Mouse (Mus musculus): ENCODE results near the gene Pycr1.
"Not testable (repeated sequence)": the region's sequence is repeated elsewhere in the genome, so short reads cannot be mapped to it uniquely, and the experiment has no call there.

Gene Pycr1

GRCm38 (mm10) chr11:120643601-120643987, at the start of gene Pycr1:
Gene Pycr1 (minus strand): TSS chr11:120643769.
- peak; percentile 93 for DNase-seq

GRCm38 (mm10) chr11:120692471-120693011, 49.0 kb upstream of the Pycr1 start:
- no peak for DNase-seq

GRCm38 (mm10) chr11:120689365-120689764, 45.8 kb upstream of the Pycr1 start:
- DNase-seq = no peak

- no peak for DNase-seq
Observed at GRCm38 (mm10) chr11:120686650-120687272, 43.2 kb upstream of the Pycr1 start.

GRCm38 (mm10) chr11:120684660-120685059, 41.1 kb upstream of the Pycr1 start:
- DNase-seq = no peak

GRCm38 (mm10) chr11:120684086-120684485, 40.5 kb upstream of the Pycr1 start:
- DNase-seq = no peak

- DNase-seq = no peak
Observed at GRCm38 (mm10) chr11:120683536-120683935, 40.0 kb upstream of the Pycr1 start.

GRCm38 (mm10) chr11:120682683-120683082, 39.1 kb upstream of the Pycr1 start:
- no peak for DNase-seq

- no peak for DNase-seq
Observed at GRCm38 (mm10) chr11:120679909-120680308, 36.3 kb upstream of the Pycr1 start.

- no peak for DNase-seq
Observed at GRCm38 (mm10) chr11:120676951-120677350, 33.4 kb upstream of the Pycr1 start.

- DNase-seq = not testable (repeated sequence)
Observed at GRCm38 (mm10) chr11:120675875-120676274, 32.3 kb upstream of the Pycr1 start.

GRCm38 (mm10) chr11:120673594-120674122, 30.1 kb upstream of the Pycr1 start:
- no peak for DNase-seq

GRCm38 (mm10) chr11:120672687-120673593, 29.4 kb upstream of the Pycr1 start, which contains the start of gene Aspscr1:
Gene Aspscr1 (plus strand): TSS chr11:120672973.
- DNase-seq = peak; percentile 93

- DNase-seq = no peak
Observed at GRCm38 (mm10) chr11:120666617-120667016, 23.0 kb upstream of the Pycr1 start.

GRCm38 (mm10) chr11:120665406-120665805, 21.8 kb upstream of the Pycr1 start:
- DNase-seq = no peak

GRCm38 (mm10) chr11:120663714-120664113, 20.1 kb upstream of the Pycr1 start:
- DNase-seq = no peak

GRCm38 (mm10) chr11:120662759-120663158, 19.2 kb upstream of the Pycr1 start:
- no peak for DNase-seq

GRCm38 (mm10) chr11:120661076-120661460, 17.5 kb upstream of the Pycr1 start, which contains the start of gene Notum:
Gene Notum (minus strand): TSS chr11:120661175.
- DNase-seq = no peak

- DNase-seq = no peak
Observed at GRCm38 (mm10) chr11:120660301-120661075, 16.9 kb upstream of the Pycr1 start.

- no peak for DNase-seq
Observed at GRCm38 (mm10) chr11:120659509-120660300, 16.1 kb upstream of the Pycr1 start.

GRCm38 (mm10) chr11:120658876-120659410, 15.4 kb upstream of the Pycr1 start:
- DNase-seq = peak; percentile 60

All from layer of hippocampus, adult 9-11 months (tissue).